Mouse (Mus musculus) lung, postnatal 0 days (tissue): ENCODE measurements at regions not wholly inside any gene's neighbourhood (a gene's known extent, or its start where the extent isn't known, plus 50 kb on each side); places are given as distances from the start of the nearest gene placed in this dataset.

Source experiments
- CTCF ChIP-seq: IDR thresholded peaks from 2 replicates; pipeline ENCODE4 v1.5.1; 2016; ENCODE audit warnings: antibody characterized with exemption, mild to moderate bottlenecking
- EP300 ChIP-seq: IDR thresholded peaks from 2 replicates; pipeline ENCODE4 v1.6.1; 2016; ENCODE audit warnings: antibody characterized with exemption, mild to moderate bottlenecking, control low read depth

DNA sequence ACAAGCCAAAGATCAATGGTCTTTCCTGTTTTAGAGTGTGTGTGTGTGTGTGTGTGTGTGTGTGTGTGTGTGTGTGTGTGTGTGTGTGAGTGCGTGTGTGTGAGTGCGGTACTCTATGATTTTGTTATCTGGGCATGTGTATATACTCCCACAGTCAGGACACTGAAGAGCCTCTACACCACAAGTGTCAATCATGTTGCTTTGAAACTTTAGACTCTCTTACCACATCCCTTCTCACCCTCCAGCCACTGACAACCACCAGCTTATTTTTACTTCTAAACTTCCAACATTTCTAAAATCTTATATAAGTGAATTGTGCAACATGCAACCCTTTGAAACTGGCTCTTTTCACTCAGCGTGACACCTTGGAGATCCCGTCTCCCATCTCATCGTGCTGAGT lies 81.6 kb upstream of the N6amt1 start:
- TF ChIP-seq CTCF: no peak
- TF ChIP-seq EP300: no peak
